ENCODE assay signal across 20 mouse cellular contexts in genomic region chr1:64826348-64827103, GRCm38 (mm10).
DNase-seq lines count a peak whose midpoint lies in the region; ATAC-seq and TF ChIP-seq lines count a peak whose summit lies in the region.
"Had no signal": no experiment of that assay in that cellular context is flagged by ENCODE, and none has a peak within 500 bp of the region (broad histone marks: within the 10 kb centered on the region; RNA-seq: fewer than 3 reads in every experiment).

No protein-coding gene starts in this region.

- no peaks in the 10 kb centered on the region for H3K36me3 ChIP-seq in liver, adult 2 months (ENCODE audit: control insufficient read depth, insufficient read depth, low read length)
- no peaks in the 10 kb centered on the region for H3K36me3 ChIP-seq in liver, embryonic 11.5 days (ENCODE audit: control insufficient read depth, insufficient read depth, low read length)
- no peaks in the 10 kb centered on the region for H3K36me3 ChIP-seq in hindbrain, embryonic 11.5 days (ENCODE audit: control insufficient read depth, insufficient read depth, low read length)
- H3K36me3 ChIP-seq: hindbrain, embryonic 15.5 days; midbrain, embryonic 12.5 days had no signal

- no peak overlapping the region for H3K9ac ChIP-seq in liver, adult 2 months (ENCODE audit: low read depth, low read length)
- H3K9ac ChIP-seq in liver, embryonic 11.5 days (ENCODE audit: low read depth, low read length): no peak overlapping the region
- H3K9ac ChIP-seq in hindbrain, embryonic 11.5 days (ENCODE audit: low read depth, low read length): no peak overlapping the region
- H3K9ac ChIP-seq: forebrain, postnatal 0 days; hindbrain, embryonic 15.5 days; liver, embryonic 14.5 days; midbrain, embryonic 12.5 days had no signal

- TF ChIP-seq POLR2A in liver, adult 2 months (IDR thresholded peaks at IDR 0.05; ENCODE audit: extremely low read depth, insufficient read depth, low read length): no peak

- no peak for ATAC-seq in liver, embryonic 11.5 days (replicated peaks; ENCODE audit: low FRiP score)
- ATAC-seq in hindbrain, embryonic 11.5 days (ENCODE audit: low FRiP score): no peak
- ATAC-seq: forebrain, postnatal 0 days had no signal

- DNase-seq in adrenal gland, adult 2 months: peak; percentile 33
- DNase-seq in adrenal gland, postnatal 25 days: no peak
- DNase-seq in liver, adult 2 months (ENCODE audit: extremely low read depth, low read depth, low spot score): peak; percentile 24
- DNase-seq in liver, embryonic 11.5 days (ENCODE audit: low spot score): no peak
- DNase-seq in kidney, adult 9 months: peak; percentile 58
- no peak for DNase-seq in gastrocnemius, postnatal 14 days
- no peak for DNase-seq in hindbrain, embryonic 11.5 days (ENCODE audit: low spot score)
- no peak for DNase-seq in cerebellum, postnatal 36 days
- DNase-seq: cerebellum, adult 11 months; cerebellum, postnatal 14 days; forebrain, postnatal 0 days; heart, adult 2 months; heart, postnatal 10 days; retina, postnatal 1 day; right cerebral cortex, postnatal 4 days; thymus, postnatal 36 days had no signal

- H3K9me3 ChIP-seq in liver, embryonic 11.5 days (ENCODE audit: control insufficient read depth, low read length): no peaks in the 10 kb centered on the region
- no peaks in the 10 kb centered on the region for H3K9me3 ChIP-seq in hindbrain, embryonic 11.5 days (ENCODE audit: control insufficient read depth, low read length)
- H3K9me3 ChIP-seq: hindbrain, embryonic 15.5 days; midbrain, embryonic 12.5 days had no signal

- intact Hi-C loops in gastrocnemius, postnatal 14 days (cut with DNase I; ENCODE audit: low total_unique reads): no loop called here

- no peaks in the 10 kb centered on the region for H3K27me3 ChIP-seq in liver, adult 2 months (ENCODE audit: control insufficient read depth, insufficient read depth, low read length)
- H3K27me3 ChIP-seq in liver, embryonic 11.5 days (replicated peaks; ENCODE audit: control insufficient read depth, insufficient read depth, low read length): no peaks in the 10 kb centered on the region
- H3K27me3 ChIP-seq in hindbrain, embryonic 11.5 days (ENCODE audit: control insufficient read depth, insufficient read depth, low read length): no peaks in the 10 kb centered on the region
- H3K27me3 ChIP-seq: hindbrain, embryonic 15.5 days; midbrain, embryonic 12.5 days had no signal

- H3K4me1 ChIP-seq in liver, adult 2 months (ENCODE audit: control insufficient read depth, insufficient read depth, low read length): peaks cover 3% of the 10 kb centered on the region; the same call in 1 of the 2 replicates
- H3K4me1 ChIP-seq in liver, embryonic 11.5 days (replicated peaks; ENCODE audit: control insufficient read depth, insufficient read depth, low read length): no peaks in the 10 kb centered on the region
- H3K4me1 ChIP-seq in hindbrain, embryonic 11.5 days (replicated peaks; ENCODE audit: control insufficient read depth, insufficient read depth, low read length): no peaks in the 10 kb centered on the region
- H3K4me1 ChIP-seq: hindbrain, embryonic 15.5 days; midbrain, embryonic 12.5 days had no signal

- no peak overlapping the region for H3K27ac ChIP-seq in liver, adult 2 months (replicated peaks; ENCODE audit: insufficient read depth, low read depth, low read length)
- H3K27ac ChIP-seq in liver, embryonic 11.5 days (ENCODE audit: low read depth, low read length): no peak overlapping the region
- H3K27ac ChIP-seq in hindbrain, embryonic 11.5 days (ENCODE audit: low read depth, low read length): no peak overlapping the region
- H3K27ac ChIP-seq: heart, adult 2 months; hindbrain, embryonic 15.5 days; left cerebral cortex, adult 2 months; liver, embryonic 14.5 days; midbrain, embryonic 12.5 days had no signal

- WGBS in liver, adult 2 months: 71% methylated on average over 6 of the region's 6 CpGs
- WGBS in liver, embryonic 11.5 days: 76% methylated on average over 6 of the region's 6 CpGs
- 85% methylated on average over 6 of the region's 6 CpGs for WGBS in hindbrain, embryonic 11.5 days

- no peaks in the 10 kb centered on the region for H3K79me2 ChIP-seq in liver, adult 2 months (ENCODE audit: control insufficient read depth, insufficient read depth, low read length)

- TF ChIP-seq CTCF in liver, adult 2 months (IDR thresholded peaks at IDR 0.05; ENCODE audit: low read depth, low read length): no peak

- no peak overlapping the region for H3K4me2 ChIP-seq in liver, embryonic 11.5 days
- H3K4me2 ChIP-seq in hindbrain, embryonic 11.5 days (replicated peaks; ENCODE audit: low read depth, low read length): no peak overlapping the region
- H3K4me2 ChIP-seq: hindbrain, embryonic 15.5 days; midbrain, embryonic 12.5 days had no signal

- no peak overlapping the region for H3K4me3 ChIP-seq in liver, adult 2 months (ENCODE audit: insufficient read depth, low read depth, low read length)
- H3K4me3 ChIP-seq in liver, embryonic 11.5 days (ENCODE audit: low read depth, low read length): no peak overlapping the region
- H3K4me3 ChIP-seq in hindbrain, embryonic 11.5 days (ENCODE audit: low read depth, low read length): no peak overlapping the region
- H3K4me3 ChIP-seq: heart, adult 2 months; hindbrain, embryonic 15.5 days; left cerebral cortex, adult 2 months; midbrain, embryonic 12.5 days had no signal

Comparison
In these comparisons a context has a peak if more than half of its experiments do, and no peak if none do; other contexts are left out.
1. DNase-seq: peak in adrenal gland, adult 2 months (single experiment), liver, adult 2 months (single experiment) and kidney, adult 9 months (single experiment); none in adrenal gland, postnatal 25 days (single experiment), liver, embryonic 11.5 days (single experiment), gastrocnemius, postnatal 14 days (single experiment), hindbrain, embryonic 11.5 days (single experiment) and cerebellum, postnatal 36 days (0 of 2).